Mouse (Mus musculus) left cerebral cortex, adult 8-10 months (tissue): ENCODE data around the gene Foxo4. TPM values are rescaled to one million over a fixed set of nuclear protein-coding genes. Genes with fewer than 3 reads are reported as not detected.

ENCODE experiments used
- DNase-seq, 2 experiments: peaks; one replicate each; pipeline ENCODE4 v3.0.0; 2022; ENCODE audit warnings: low spot score in 2 of 2
- total RNA-seq, 4 experiments: library from RNA; stranded (reverse); gene quantifications; 2 replicates each; pipeline ENCODE4 v1.2.4; 2022

Gene Foxo4
- 10 to 100 TPM; 16.8 to 19.8 (median 17.4) TPM for total RNA-seq

DNA sequence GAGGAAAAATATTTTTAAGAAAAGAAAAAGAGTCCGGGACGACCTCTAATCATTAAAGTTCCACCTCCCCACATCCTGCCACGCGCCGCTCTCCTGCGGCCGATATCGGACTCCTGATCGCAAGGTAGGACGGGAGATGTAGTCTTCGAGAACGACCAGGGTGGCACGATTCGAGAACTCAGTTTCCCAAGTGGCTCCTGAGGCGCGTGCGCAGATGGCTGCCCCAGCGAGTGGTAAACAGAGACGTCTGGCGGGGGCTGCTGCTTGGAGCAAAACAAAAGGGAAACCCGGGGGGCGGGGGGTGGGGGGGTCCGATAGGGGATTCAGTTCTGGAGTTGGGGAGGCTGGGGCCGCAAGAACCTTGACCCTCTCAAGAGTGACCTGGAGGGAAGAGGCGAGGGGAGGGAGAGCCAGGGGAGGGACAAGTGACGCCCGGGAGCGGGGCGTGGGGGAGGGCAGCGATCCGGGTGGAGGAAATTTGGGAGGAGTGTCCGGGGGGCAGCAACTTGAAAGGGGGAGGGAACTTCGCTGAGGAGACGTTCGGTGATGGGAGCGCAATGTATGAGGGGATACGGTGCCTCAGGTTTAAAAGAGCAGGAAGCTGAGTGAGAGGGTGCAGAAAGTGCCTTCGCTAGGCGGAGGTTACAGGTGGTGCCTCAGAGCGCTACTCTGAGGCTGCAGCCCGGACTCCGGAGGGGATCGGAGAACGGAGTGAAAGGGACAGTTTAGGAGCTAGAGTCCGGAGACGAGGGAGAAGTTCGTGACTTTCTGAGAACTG lies at the start of gene Foxo4:
Gene Foxo4, plus strand, starts transcription at position 577 of the 778 bp plus-strand sequence.
- DNase-seq, result peak; percentile 50 to 86

- DNase-seq, result peak; percentile 83 to 92
Observed at GRCm38 (mm10) chrX:101221834-101222795, 32.2 kb upstream of the Foxo4 start, which contains the start of gene Snx12. Gene Snx12 (minus strand): TSS chrX:101222563.

GRCm38 (mm10) chrX:101222796-101223162 lies 31.5 kb upstream of the Foxo4 start:
- DNase-seq, result no peak

- no peak for DNase-seq
Observed at GRCm38 (mm10) chrX:101245011-101245410, 9.3 kb upstream of the Foxo4 start.

DNA sequence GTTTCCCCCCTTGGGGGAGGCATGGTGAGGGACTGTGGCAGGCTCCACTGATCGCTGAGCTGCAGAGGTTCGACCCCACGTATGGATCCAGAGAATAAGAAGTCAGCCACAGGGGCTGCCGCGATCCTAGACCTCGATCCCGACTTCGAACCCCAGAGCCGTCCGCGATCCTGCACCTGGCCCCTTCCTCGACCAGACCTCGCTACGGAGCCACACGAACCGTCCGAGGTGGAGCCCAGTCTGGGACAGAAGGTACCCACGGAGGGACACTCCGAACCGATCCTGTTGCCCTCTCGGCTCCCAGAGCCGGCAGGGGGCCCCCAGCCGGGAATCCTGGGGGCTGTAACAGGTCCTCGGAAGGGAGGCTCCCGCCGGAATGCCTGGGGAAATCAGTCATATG lies 412 bp downstream of the Foxo4 start:
- DNase-seq, result no peak

DNA sequence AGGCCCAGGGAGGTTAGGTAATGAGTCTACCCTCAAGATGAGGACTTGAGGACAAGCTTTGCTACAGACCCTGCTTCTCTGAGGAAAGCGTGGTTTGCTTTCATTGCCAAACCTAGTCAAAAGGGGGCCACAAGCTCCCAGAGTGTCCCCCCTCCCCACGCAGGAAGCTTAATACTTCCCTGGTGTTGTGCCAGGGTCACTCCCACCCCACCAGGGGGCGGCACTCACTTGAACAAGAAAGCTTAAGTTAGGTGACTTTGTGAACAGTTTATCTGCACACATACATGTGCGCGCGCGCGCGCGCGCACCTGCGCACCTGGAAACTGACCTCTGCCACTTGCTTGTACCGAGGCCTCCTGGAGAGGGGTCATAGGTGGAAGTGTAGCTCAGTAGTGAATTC lies 2.3 kb downstream of the Foxo4 start:
- DNase-seq, result no peak

DNA sequence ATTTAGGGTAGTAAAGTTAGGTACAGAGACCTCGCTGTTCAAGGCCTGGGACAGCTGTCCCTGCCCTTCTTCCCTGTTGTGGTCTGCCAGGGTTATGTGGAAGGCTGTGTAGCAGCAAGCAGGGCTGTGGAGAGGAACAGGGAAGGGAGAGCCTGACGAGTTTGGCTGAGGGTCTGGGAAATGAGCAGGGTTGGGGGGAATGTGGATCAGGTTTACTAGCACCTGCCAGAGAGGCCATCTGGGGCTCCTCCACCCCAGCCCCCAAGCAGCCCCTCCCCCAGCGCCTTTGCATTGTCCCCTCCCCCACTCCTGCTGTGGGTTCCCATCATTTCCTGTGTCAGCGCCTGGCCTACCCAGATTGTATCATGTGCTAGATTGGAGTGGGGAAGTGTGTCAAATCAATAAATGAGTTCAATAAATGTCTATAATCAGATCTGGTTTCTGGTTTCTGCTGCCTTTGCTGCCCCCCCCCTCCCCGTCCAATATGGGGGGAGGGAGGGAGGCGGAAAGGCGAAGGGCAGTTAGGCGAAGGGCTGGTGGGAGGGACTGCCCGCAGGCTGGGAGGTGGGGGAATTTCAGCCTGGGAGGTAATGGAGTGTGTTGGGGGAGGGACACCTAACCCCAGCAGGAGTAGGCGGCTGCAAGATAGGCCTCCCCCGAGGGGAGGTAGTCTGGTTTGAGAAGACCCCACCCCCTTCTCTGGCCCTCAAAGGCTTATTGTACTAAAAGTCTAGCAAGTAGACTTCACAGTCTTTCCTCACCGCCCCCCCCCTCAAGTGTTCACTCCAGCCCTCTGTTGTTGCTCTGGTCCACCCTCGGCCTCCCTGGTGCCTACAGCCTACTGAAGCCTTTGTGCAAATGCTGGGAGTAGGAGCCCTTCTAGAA lies 6.4 kb downstream of the Foxo4 start:
- no peak for DNase-seq

DNA sequence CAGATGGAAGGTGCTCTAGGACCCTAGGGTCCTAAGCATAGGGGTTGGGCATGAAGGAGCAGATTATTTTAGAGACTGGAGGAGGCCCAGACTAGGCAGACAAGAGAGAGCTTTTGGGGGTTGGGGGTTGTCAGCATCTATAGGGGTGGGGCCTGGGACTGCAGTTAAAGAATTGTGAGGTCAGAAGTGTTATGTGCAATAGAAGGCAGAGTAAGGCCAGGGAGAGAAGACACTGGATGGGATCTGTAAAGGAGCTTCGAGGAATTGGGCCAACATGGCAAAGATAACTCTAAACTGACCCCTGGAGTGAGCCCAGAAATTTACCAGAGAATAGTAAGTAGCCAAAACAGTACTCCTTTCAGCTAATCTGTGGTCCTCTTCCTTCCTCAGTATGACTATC lies 9.6 kb downstream of the Foxo4 start, which contains the start of gene Gm614:
Gene Gm614, minus strand, starts transcription at position 101 of the 400 bp plus-strand sequence.
- DNase-seq, result no peak

DNA sequence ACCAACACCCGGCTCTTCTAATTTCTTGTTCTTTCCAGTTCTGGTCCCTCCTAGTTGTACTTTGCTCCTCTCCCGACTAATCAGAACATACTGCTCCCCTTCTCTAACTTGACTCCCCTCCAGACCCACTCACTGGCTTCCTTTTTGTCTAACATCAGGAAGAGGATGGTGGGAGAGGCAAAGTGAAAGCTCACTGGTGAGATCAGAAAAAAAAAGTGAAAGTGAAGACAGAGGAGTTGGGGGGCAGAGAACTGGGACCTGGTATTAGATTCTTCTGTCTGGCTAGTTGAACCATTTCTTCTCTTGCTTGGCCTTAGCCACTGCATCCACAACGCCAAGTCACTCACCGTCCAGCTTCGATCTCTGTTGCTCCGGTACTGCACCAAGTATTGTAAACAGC lies 12.3 kb downstream of the Foxo4 start:
- no peak for DNase-seq

DNA sequence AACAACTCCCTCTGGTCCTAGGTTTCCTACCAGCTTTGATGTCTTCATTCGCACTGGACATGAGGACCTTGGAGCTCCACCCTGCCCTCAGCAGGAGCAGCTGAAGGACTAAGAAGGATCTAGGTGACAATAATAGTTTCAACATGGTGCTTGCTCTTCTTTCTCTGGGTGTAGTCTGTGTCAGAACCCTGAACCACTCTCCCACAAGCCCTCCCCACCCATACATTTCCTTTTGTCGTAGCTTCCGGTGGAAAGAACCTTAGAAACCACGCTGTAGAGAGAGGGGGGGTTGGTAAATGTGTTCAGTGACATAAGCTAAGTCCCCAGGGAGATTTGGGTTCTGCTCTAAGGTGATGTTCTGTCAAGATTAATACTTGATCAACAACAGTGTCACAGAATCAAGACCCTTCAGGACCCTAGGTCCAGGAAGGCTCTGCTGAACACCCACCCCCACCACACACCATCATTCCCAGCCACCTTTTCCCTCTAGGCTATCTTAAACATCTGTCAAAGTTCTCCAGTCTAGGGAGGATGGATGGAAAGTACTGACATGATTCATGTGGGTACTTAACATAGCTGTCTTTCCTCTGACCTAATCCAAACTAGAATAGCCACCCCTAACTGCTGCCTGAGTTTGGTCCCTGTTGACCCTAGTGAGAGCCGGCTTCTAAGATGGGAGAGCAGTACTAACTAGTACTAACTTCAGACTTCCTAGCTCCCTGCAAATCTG lies 13.9 kb downstream of the Foxo4 start, which contains the start of gene Il2rg:
Gene Il2rg, minus strand, starts transcription at position 231 of the 730 bp plus-strand sequence.
- no peak for DNase-seq

DNA sequence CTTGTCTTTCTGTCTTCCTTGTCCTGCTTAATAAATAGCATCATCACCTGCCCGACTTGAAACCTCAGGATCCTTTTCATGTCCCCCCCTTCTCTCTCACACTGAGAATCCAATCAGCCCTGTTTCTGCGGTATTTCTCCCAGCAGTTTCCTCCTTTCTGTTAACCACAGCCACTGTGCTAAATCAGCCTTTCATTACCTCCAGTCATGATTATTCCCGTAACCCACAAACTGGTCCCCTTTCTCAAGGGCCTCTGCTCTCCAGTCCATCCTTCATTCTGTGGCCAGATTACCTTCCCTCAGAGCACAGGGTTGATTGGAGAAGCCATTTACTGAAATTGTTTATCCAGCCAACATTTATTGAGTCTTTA lies 14.4 kb downstream of the Foxo4 start, which contains the start of gene Gm20489:
Gene Gm20489, minus strand, starts transcription at position 269 of the 370 bp plus-strand sequence.
- DNase-seq, result no peak

DNA sequence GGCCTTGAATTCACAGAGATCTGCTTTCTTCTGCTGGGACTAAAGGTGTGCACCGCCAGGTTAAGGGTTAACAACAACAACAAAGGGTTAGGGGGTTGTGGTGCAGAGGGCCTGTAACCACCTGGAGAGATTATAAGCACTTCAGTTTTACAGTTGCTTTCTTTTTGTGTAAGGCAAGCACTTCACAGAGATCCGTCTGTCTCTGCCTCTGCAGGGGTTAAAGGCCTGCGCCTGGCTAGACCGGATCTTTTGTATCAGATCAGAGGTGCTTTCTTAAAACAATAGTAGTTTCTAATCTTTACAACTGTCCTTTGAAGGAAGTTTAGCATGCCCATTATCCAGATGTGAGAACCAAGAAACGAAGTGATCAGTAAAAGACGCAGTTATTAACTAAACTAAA lies 19.1 kb downstream of the Foxo4 start:
- DNase-seq, result no peak

- peak; percentile 50 to 76 for DNase-seq
Observed at GRCm38 (mm10) chrX:101273875-101274738, 19.8 kb downstream of the Foxo4 start, which contains the start of gene Med12. Gene Med12 (plus strand): TSS chrX:101274030.

GRCm38 (mm10) chrX:101282813-101283212 lies 28.5 kb downstream of the Foxo4 start:
- no peak for DNase-seq

DNA sequence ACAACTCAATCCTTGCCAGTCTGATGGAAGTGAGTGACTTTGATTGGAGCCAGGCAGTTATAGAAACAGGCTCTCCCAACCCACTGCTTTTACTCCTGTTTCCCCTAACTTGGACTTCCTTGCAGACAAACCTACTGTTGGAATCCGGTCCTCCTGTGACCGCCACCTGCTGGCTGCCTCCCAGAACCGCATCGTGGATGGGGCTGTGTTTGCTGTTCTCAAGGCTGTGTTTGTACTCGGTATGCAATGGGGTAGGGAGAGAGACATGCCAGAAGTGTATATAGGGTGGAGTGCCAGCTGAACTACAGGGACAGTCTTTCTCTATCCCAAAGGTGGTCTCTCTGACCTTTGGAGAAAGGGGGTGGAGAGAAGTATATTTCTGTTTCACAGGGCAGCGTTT lies 31.2 kb downstream of the Foxo4 start:
- DNase-seq, result no peak

DNA sequence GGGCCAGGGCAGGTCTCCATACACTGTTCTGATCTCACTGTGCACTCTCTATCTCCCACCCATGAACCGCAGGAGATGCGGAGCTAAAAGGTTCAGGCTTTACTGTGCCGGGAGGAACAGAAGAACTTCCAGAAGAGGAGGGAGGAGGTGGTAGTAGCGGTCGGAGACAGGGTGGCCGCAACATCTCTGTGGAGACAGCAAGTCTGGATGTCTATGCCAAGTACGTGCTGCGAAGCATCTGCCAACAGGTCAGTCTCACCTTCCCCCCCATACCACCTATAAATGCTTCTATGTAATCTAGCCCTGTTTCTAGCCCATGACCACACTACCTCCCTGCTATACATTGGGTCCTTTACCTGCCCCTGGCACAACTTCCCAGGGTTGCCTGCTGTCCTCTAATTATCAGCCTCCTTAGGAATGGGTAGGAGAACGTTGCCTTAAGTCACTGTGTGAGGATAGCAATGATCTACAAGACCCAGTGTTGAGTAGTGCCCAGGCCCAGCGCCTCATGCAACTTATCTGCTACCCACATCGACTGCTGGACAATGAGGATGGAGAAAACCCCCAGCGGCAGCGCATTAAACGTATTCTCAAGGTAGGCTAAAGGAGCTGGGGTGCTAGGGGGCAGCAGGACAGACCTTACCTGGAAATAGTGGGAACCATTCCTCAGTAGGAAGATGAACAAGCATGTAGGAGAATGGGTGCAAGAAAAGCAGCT lies 31.8 kb downstream of the Foxo4 start:
- DNase-seq, result no peak

- no peak for DNase-seq
Observed at GRCm38 (mm10) chrX:101287543-101287942, 33.2 kb downstream of the Foxo4 start.

DNA sequence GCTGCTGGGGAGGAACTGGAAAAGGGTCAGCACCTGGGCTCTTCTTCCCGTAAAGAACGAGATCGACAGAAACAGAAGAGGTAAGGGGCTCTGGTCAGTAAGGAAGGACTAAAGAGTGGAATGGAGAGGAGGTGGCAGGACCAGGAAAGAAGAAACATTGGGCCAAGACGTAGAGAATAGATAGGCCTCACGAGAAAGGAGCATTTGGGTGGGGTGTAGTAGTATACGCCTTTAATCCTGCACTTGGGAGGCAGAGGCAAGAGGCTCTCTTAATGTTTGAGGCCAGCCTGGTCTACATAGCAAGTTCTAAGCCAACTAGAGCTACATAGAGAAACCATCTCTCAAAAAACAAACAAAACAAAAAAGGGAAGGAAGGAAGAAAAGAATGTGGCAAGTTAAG lies 34.1 kb downstream of the Foxo4 start:
- DNase-seq, result no peak

GRCm38 (mm10) chrX:101289037-101289436 lies 34.7 kb downstream of the Foxo4 start:
- DNase-seq, result no peak
